Mouse (Mus musculus) limb, embryonic 11.5 days (tissue): ENCODE data around the gene Krt82. TPM values are rescaled to one million over a fixed set of nuclear protein-coding genes. Genes with fewer than 3 reads are reported as not detected.
A peak's percentile ranks its signal among the peaks of the same experiment; 100 is the strongest.

Source experiments
- ATAC-seq: fragments of 200-750 bp; cut with Nextera tagmentation; 2 replicates; pipeline ENCODE4 v1.8.0; 2017; ENCODE audit warnings: low read depth; ENCODE audit not compliant: insufficient number of reproducible peaks, low FRiP score, low TSS enrichment
- DNase-seq: peaks from one replicate; pipeline ENCODE4 v3.0.0-alpha.2; 2015; ENCODE audit warnings: low spot score
- H3K27ac ChIP-seq: fragments of 300-500 bp; sonication (generic); replicated peaks from 2 replicates; pipeline ENCODE4 v1.5.1; 2014; ENCODE audit warnings: low read depth, mild to moderate bottlenecking, low read length
- H3K27me3 ChIP-seq: fragments of 300-500 bp; sonication (generic); 2 replicates; pipeline ENCODE4 v1.6.1; 2014; ENCODE audit warnings: mild to moderate bottlenecking, low read length, mixed read lengths; ENCODE audit not compliant: control insufficient read depth, insufficient read depth
- H3K36me3 ChIP-seq: fragments of 300-500 bp; sonication (generic); 2 replicates; pipeline ENCODE4 v1.6.1; 2014; ENCODE audit warnings: mild to moderate bottlenecking, low read length, moderate library complexity, mixed read lengths; ENCODE audit not compliant: control insufficient read depth, insufficient read depth
- H3K4me1 ChIP-seq: fragments of 300-500 bp; sonication (generic); 2 replicates; pipeline ENCODE4 v1.6.1; 2014; ENCODE audit warnings: low read length, mixed read lengths; ENCODE audit not compliant: control insufficient read depth, insufficient read depth
- H3K4me2 ChIP-seq: fragments of 300-500 bp; sonication (generic); 2 replicates; pipeline ENCODE4 v1.6.1; 2014; ENCODE audit warnings: low read depth, mild to moderate bottlenecking, moderate library complexity; ENCODE audit not compliant: severe bottlenecking
- H3K4me3 ChIP-seq: fragments of 300-500 bp; sonication (generic); 2 replicates; pipeline ENCODE4 v1.5.1; 2014; ENCODE audit warnings: low read depth, low read length
- H3K9ac ChIP-seq: fragments of 300-500 bp; sonication (generic); 2 replicates; pipeline ENCODE4 v1.6.1; 2014; ENCODE audit warnings: mild to moderate bottlenecking, low read length
- H3K9me3 ChIP-seq: fragments of 300-500 bp; sonication (generic); 2 replicates; pipeline ENCODE4 v1.6.1; 2016; ENCODE audit warnings: low read length; ENCODE audit not compliant: control insufficient read depth
- WGBS: fragments of 180-500 bp; shearing (Covaris S2); extraction: QIAGEN DNeasy Blood & Tissue Kit; methylation state at CpG from one replicate; pipeline ENCODE4 v1.1.7; 2014; 5-methylcytosine and 5-hydroxymethylcytosine counted together
- polyA plus RNA-seq: library from polyadenylated mRNA; unstranded; fragments of >200 nt; fragmentation: Nextera tagmentation; extraction: Ambion mirVana; gene quantifications from 2 replicates; pipeline ENCODE4 v1.2.1, GENCODE M21; 2014

The Krt82 gene
- polyA plus RNA-seq, 1 experiment from 2014 or later = not detected

DNA sequence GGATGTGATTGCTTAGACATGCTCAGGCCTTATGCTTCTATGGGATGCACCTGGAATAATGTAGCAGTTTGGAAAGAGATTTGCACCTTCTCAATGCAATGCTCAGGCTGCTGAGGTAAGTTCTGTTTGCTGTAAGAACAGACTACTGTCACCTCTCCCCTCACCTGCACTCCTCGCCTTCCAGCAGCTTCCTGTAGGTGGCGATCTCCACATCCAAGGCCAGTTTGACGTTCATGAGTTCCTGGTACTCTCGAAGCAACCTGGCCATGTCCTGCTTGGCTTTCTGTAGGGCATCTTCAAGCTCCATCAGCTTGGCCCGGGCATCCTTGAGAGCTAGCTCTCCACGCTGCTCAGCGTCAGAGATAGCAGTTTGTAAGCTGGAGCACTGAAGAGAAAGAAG is 17.3 kb upstream of the Krt82 start:
- ATAC-seq (no peak), DNase-seq (peak; percentile 35)
- H3K36me3 ChIP-seq = no peaks in the 10 kb centered on the region
- WGBS = 50% methylated on average over 7 of the region's 7 CpGs
- no peaks in the 10 kb centered on the region for H3K4me1 ChIP-seq
- H3K4me2 ChIP-seq = no peak overlapping the region
- H3K9ac ChIP-seq = no peak overlapping the region
- no peaks in the 10 kb centered on the region for H3K9me3 ChIP-seq
- H3K4me3 ChIP-seq = no peak overlapping the region
- no peak overlapping the region for H3K27ac ChIP-seq
- H3K27me3 ChIP-seq = no peaks in the 10 kb centered on the region

GRCm38 (mm10) chr15:101562850-101563249 is 12.4 kb upstream of the Krt82 start, which contains the start of gene Krt90:
Krt90 (minus strand) TSS chr15:101562950.
- no peaks in the 10 kb centered on the region for H3K9me3 ChIP-seq
- ATAC-seq (no peak), DNase-seq (no peak)
- no peaks in the 10 kb centered on the region for H3K36me3 ChIP-seq
- no peaks in the 10 kb centered on the region for H3K4me1 ChIP-seq
- no peak within 1 kb of the TSS for H3K9ac ChIP-seq
- H3K27me3 ChIP-seq = no peaks in the 10 kb centered on the region
- H3K27ac ChIP-seq = no peak within 1 kb of the TSS
- H3K4me2 ChIP-seq = no peak within 1 kb of the TSS
- WGBS = 75% methylated on average over 5 of the region's 5 CpGs
- no peak within 1 kb of the TSS for H3K4me3 ChIP-seq

DNA sequence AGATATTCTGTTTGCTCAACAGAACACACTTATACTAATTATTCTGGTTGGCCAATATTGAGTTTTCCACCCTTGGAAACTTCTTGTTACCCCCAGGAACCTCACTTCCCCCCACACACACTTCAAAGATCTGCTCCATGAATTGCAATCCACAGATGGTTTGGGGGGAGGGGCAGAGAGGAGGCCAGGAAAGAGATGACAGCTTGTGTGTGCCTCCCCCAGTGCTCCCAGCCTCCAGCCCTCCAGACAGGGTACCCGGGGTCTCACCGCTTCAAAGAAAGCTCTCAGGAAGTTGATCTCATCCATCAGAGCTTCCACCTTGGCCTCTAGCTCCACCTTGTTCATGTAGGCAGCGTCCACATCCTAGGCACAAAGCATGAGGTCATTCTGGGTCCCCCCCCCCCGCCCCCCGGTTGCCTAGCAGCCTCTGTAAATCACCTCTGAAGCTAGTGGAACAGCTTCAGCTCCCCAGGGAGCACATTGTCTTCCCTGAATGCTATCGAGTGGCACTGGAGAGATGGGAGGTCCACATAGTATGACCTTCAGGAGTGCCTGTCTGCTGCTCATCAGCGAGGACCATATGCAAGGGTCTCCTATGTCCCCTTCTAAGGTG is 7.7 kb upstream of the Krt82 start:
- DNase-seq = peak; percentile 25

GRCm38 (mm10) chr15:101553169-101553568 is 2.7 kb upstream of the Krt82 start:
- 0% methylated on average over 11 of the region's 11 CpGs for WGBS
- Histone ChIP-seq H3K9ac (no peak overlapping the region), H3K27ac (no peak overlapping the region), H3K4me3 (no peak overlapping the region), H3K4me1 (peaks cover 5% of the 10 kb centered on the region; the same call in 1 of the 2 replicates), H3K4me2 (no peak overlapping the region), H3K36me3 (no peaks in the 10 kb centered on the region), H3K27me3 (no peaks in the 10 kb centered on the region), H3K9me3 (no peaks in the 10 kb centered on the region)
- DNase-seq (peak; percentile 67), ATAC-seq (peak; percentile 39; the same call in 1 of the 2 replicates)

More for the DNA sequence above, 7.7 kb upstream of the Krt82 start:
- no peaks in the 10 kb centered on the region for H3K36me3 ChIP-seq
- no peak overlapping the region for H3K4me2 ChIP-seq
- no peak overlapping the region for H3K4me3 ChIP-seq
- H3K9me3 ChIP-seq = no peaks in the 10 kb centered on the region
- peaks cover 1% of the 10 kb centered on the region; the same call in 1 of the 2 replicates for H3K4me1 ChIP-seq
- no peak overlapping the region for H3K27ac ChIP-seq
- 14% methylated on average over 7 of the region's 7 CpGs for WGBS
- ATAC-seq = no peak
- H3K9ac ChIP-seq = no peak overlapping the region
- H3K27me3 ChIP-seq = no peaks in the 10 kb centered on the region

GRCm38 (mm10) chr15:101552188-101552587 is 1.7 kb upstream of the Krt82 start:
- 73% methylated on average over 8 of the region's 8 CpGs for WGBS
- H3K4me2 ChIP-seq = no peak overlapping the region
- ATAC-seq = no peak
- no peaks in the 10 kb centered on the region for H3K9me3 ChIP-seq
- no peaks in the 10 kb centered on the region for H3K36me3 ChIP-seq
- peaks cover 5% of the 10 kb centered on the region; the same call in 1 of the 2 replicates for H3K4me1 ChIP-seq
- H3K4me3 ChIP-seq = no peak overlapping the region
- DNase-seq = no peak
- no peak overlapping the region for H3K9ac ChIP-seq
- no peak overlapping the region for H3K27ac ChIP-seq
- no peaks in the 10 kb centered on the region for H3K27me3 ChIP-seq

GRCm38 (mm10) chr15:101544478-101544877 is 6.0 kb downstream of the Krt82 start:
- Histone ChIP-seq H3K4me1 (no peaks in the 10 kb centered on the region; the same call in 1 of the 2 replicates), H3K4me3 (no peak overlapping the region), H3K36me3 (no peaks in the 10 kb centered on the region), H3K9me3 (no peaks in the 10 kb centered on the region), H3K4me2 (no peak overlapping the region), H3K27me3 (no peaks in the 10 kb centered on the region), H3K9ac (no peak overlapping the region), H3K27ac (no peak overlapping the region)
- no peak for DNase-seq
- no peak for ATAC-seq
- WGBS = 33% methylated on average over 3 of the region's 3 CpGs

DNA sequence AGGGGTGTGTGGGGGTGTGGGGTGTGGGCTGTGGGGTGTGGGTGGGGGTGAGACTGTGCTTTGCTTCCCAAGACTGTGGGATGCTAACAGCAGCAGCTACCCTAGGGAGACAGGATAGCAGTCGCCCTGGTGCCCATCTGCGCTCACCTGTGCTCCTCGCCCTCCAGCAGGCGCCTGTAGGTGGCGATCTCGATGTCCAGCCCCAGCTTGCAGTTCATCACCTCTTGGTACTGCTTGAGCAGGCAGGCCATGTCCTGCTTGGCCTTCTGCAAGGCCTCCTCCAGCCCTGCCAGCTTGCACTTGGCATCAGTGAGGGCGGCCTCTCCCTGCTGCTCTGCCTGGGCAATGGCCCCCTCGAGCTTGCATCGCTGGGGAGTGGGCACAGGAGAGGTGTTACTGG is 7.9 kb downstream of the Krt82 start:
- Histone ChIP-seq H3K36me3 (no peaks in the 10 kb centered on the region), H3K4me1 (no peaks in the 10 kb centered on the region; the same call in 1 of the 2 replicates), H3K9ac (no peak overlapping the region), H3K27ac (no peak overlapping the region), H3K9me3 (no peaks in the 10 kb centered on the region), H3K27me3 (no peaks in the 10 kb centered on the region), H3K4me2 (no peak overlapping the region), H3K4me3 (no peak overlapping the region)
- no peak for ATAC-seq
- 60% methylated on average over 9 of the region's 9 CpGs for whole genome bisulfite sequencing
- no peak for DNase-seq

DNA sequence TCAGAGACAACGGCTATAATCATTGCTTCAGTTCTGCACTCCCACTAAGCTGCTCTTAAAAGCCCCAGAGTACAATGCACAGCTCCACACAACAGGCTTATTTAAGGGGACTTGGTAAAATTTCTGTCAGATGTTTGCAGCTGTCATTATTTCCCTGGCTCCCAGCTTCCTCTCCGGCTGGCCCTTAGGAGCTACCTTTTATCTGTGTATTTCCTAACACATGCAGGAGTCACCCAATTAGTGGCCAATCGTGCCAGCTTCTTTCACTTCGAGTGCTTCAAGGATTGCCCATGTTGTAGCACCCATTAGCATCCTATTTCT is 11.9 kb downstream of the Krt82 start:
- Histone ChIP-seq H3K4me3 (no peak overlapping the region), H3K27me3 (no peaks in the 10 kb centered on the region), H3K9me3 (no peaks in the 10 kb centered on the region), H3K36me3 (no peaks in the 10 kb centered on the region), H3K4me2 (no peak overlapping the region), H3K27ac (no peak overlapping the region), H3K9ac (no peak overlapping the region), H3K4me1 (no peaks in the 10 kb centered on the region)
- WGBS = 53% methylated on average over 4 of the region's 4 CpGs
- ATAC-seq (no peak), DNase-seq (no peak)
